8 mouse cellular contexts compared by ENCODE assay signal in genomic region chr11:117174098-117174892, GRCm38 (mm10). TPM values are rescaled to one million over a fixed set of nuclear protein-coding genes. Genes with fewer than 3 reads are reported as not detected.
A peak's percentile ranks its signal among the peaks of the same experiment; 100 is the strongest.
DNase-seq lines count a peak whose midpoint lies in the region; ATAC-seq and TF ChIP-seq lines count a peak whose summit lies in the region.

No protein-coding gene starts in this region.

- peak overlapping the region; percentile 52 for H3K4me2 ChIP-seq in embryonic facial prominence, embryonic 15.5 days (replicated peaks)
- peak overlapping the region; percentile 55 for H3K4me2 ChIP-seq in kidney, embryonic 16.5 days (replicated peaks; ENCODE audit: low read depth, low read length)
- H3K4me2 ChIP-seq in neural tube, embryonic 12.5 days (replicated peaks), result peak overlapping the region; percentile 43

- 0 out of 2 replicates have a peak overlapping the region, but pooled peaks have one; percentile 5 for H3K9ac ChIP-seq in liver, adult 2 months (ENCODE audit: low read depth, low read length)
- H3K9ac ChIP-seq in embryonic facial prominence, embryonic 15.5 days, result peak overlapping the region; percentile 13; the same call in 1 of the 2 replicates
- peak overlapping the region; percentile 58 for H3K9ac ChIP-seq in kidney, embryonic 16.5 days (replicated peaks; ENCODE audit: low read length)
- no peak overlapping the region for H3K9ac ChIP-seq in neural tube, embryonic 12.5 days

- no peaks in the 10 kb centered on the region for H3K9me3 ChIP-seq in embryonic facial prominence, embryonic 15.5 days (replicated peaks)
- H3K9me3 ChIP-seq in kidney, embryonic 16.5 days (ENCODE audit: low read length), result no peaks in the 10 kb centered on the region
- no peaks in the 10 kb centered on the region for H3K9me3 ChIP-seq in neural tube, embryonic 12.5 days

- H3K4me3 ChIP-seq in liver, adult 2 months (ENCODE audit: insufficient read depth, low read depth, low read length), result peak overlapping the region; percentile 40
- peak overlapping the region; percentile 33 for H3K4me3 ChIP-seq in embryonic facial prominence, embryonic 15.5 days (replicated peaks)
- peak overlapping the region; percentile 42 for H3K4me3 ChIP-seq in kidney, embryonic 16.5 days (ENCODE audit: low read length)
- 0 out of 2 replicates have a peak overlapping the region, but pooled peaks have one; percentile 19 for H3K4me3 ChIP-seq in neural tube, embryonic 12.5 days

- H3K27ac ChIP-seq in liver, adult 2 months (replicated peaks; ENCODE audit: insufficient read depth, low read depth, low read length), result no peak overlapping the region
- peak overlapping the region; percentile 85 for H3K27ac ChIP-seq in embryonic facial prominence, embryonic 15.5 days (replicated peaks)
- peak overlapping the region; percentile 83 for H3K27ac ChIP-seq in kidney, embryonic 16.5 days (ENCODE audit: low read length)
- no peak overlapping the region for H3K27ac ChIP-seq in neural tube, embryonic 12.5 days

- H3K79me2 ChIP-seq in liver, adult 2 months (ENCODE audit: control insufficient read depth, insufficient read depth, low read length), result no peaks in the 10 kb centered on the region

- H3K4me1 ChIP-seq in liver, adult 2 months (ENCODE audit: control insufficient read depth, insufficient read depth, low read length), result peaks cover 3% of the 10 kb centered on the region; the same call in 1 of the 2 replicates
- peaks cover 36% of the 10 kb centered on the region for H3K4me1 ChIP-seq in embryonic facial prominence, embryonic 15.5 days
- H3K4me1 ChIP-seq in kidney, embryonic 16.5 days (ENCODE audit: insufficient read depth, low read length), result peaks cover 20% of the 10 kb centered on the region
- peaks cover 9% of the 10 kb centered on the region; the same call in 1 of the 2 replicates for H3K4me1 ChIP-seq in neural tube, embryonic 12.5 days

- TF ChIP-seq CTCF in liver, adult 2 months (IDR thresholded peaks at IDR 0.05; ENCODE audit: low read depth, low read length), result no peak

- no peaks in the 10 kb centered on the region for H3K36me3 ChIP-seq in liver, adult 2 months (ENCODE audit: control insufficient read depth, insufficient read depth, low read length)
- H3K36me3 ChIP-seq in embryonic facial prominence, embryonic 15.5 days, result no peaks in the 10 kb centered on the region
- no peaks in the 10 kb centered on the region for H3K36me3 ChIP-seq in kidney, embryonic 16.5 days (ENCODE audit: insufficient read depth, low read length)
- H3K36me3 ChIP-seq in neural tube, embryonic 12.5 days, result no peaks in the 10 kb centered on the region

- WGBS in liver, adult 2 months, result 59% methylated on average over 18 of the region's 18 CpGs
- 22% methylated on average over 18 of the region's 18 CpGs for WGBS in embryonic facial prominence, embryonic 15.5 days
- WGBS in kidney, embryonic 16.5 days, result 22% methylated on average over 18 of the region's 18 CpGs
- 49% methylated on average over 18 of the region's 18 CpGs for WGBS in neural tube, embryonic 12.5 days

- no peak for TF ChIP-seq POLR2A in liver, adult 2 months (IDR thresholded peaks at IDR 0.05; ENCODE audit: extremely low read depth, insufficient read depth, low read length)

- DNase-seq in liver, adult 2 months (ENCODE audit: extremely low read depth, low read depth, low spot score), result no peak
- no peak for DNase-seq in liver
- DNase-seq in yolk sac, embryonic 10.5 days (ENCODE audit: low spot score), result no peak
- DNase-seq in layer of hippocampus, postnatal 10 days (ENCODE audit: low spot score in 2 of 2), result no peak

- no peak for ATAC-seq in embryonic facial prominence, embryonic 15.5 days (ENCODE audit: insufficient number of reproducible peaks, low FRiP score, low TSS enrichment, low read depth)
- ATAC-seq in kidney, embryonic 16.5 days (ENCODE audit: low FRiP score, low TSS enrichment), result no peak
- ATAC-seq in neural tube, embryonic 12.5 days (ENCODE audit: low FRiP score, low read depth), result no peak
- ATAC-seq in monocyte, adult 5-6 weeks (replicated peaks; ENCODE audit: insufficient number of reproducible peaks, low FRiP score, low TSS enrichment, poor library complexity, severe bottlenecking), result no peak

- no peaks in the 10 kb centered on the region for H3K27me3 ChIP-seq in liver, adult 2 months (ENCODE audit: control insufficient read depth, insufficient read depth, low read length)
- no peaks in the 10 kb centered on the region for H3K27me3 ChIP-seq in embryonic facial prominence, embryonic 15.5 days
- no peaks in the 10 kb centered on the region for H3K27me3 ChIP-seq in kidney, embryonic 16.5 days (ENCODE audit: insufficient read depth, low read length)
- no peaks in the 10 kb centered on the region for H3K27me3 ChIP-seq in neural tube, embryonic 12.5 days (replicated peaks)

RNA-seq across cellular contexts. Expression of gene Sept9, which starts 25.2 kb away (rescaled TPM):
- total RNA-seq in liver, adult 2 months (2014; rRNA removed), result 18.8 and 20.7 TPM in 2 replicates
- 21.2 and 29.0 TPM in 2 replicates for polyA plus RNA-seq in liver, adult 2 months (2012; rRNA removed)
- 150 and 157 TPM in 2 replicates for polyA plus RNA-seq in embryonic facial prominence, embryonic 15.5 days (2015; fragmentation: Nextera tagmentation; extraction: Ambion mirVana)
- polyA plus RNA-seq in kidney, embryonic 16.5 days (2015; fragmentation: Nextera tagmentation; extraction: Ambion mirVana), result 123 and 131 TPM in 2 replicates
- polyA plus RNA-seq in neural tube, embryonic 12.5 days (2016; fragmentation: Nextera tagmentation; extraction: Ambion mirVana), result 164 and 165 TPM in 2 replicates
- 257 to 323 TPM (median 271 TPM) in 3 replicates for total RNA-seq in monocyte, adult 5-6 weeks (2017)
- 10 to 100 TPM; 79.5 to 90.0 TPM for total RNA-seq in layer of hippocampus, postnatal 10 days (2021)

RNA-seq across cellular contexts. Expression of gene Sec14l1, which starts 59.3 kb away (rescaled TPM):
- 4.6 and 6.0 TPM in 2 replicates for total RNA-seq in liver, adult 2 months (2014; rRNA removed)
- 6.7 and 8.2 TPM in 2 replicates for polyA plus RNA-seq in liver, adult 2 months (2012; rRNA removed)
- polyA plus RNA-seq in embryonic facial prominence, embryonic 15.5 days (2015; fragmentation: Nextera tagmentation; extraction: Ambion mirVana), result 61.4 and 69.3 TPM in 2 replicates
- 91.5 and 92.9 TPM in 2 replicates for polyA plus RNA-seq in kidney, embryonic 16.5 days (2015; fragmentation: Nextera tagmentation; extraction: Ambion mirVana)
- 68.8 and 71.5 TPM in 2 replicates for polyA plus RNA-seq in neural tube, embryonic 12.5 days (2016; fragmentation: Nextera tagmentation; extraction: Ambion mirVana)
- total RNA-seq in monocyte, adult 5-6 weeks (2017), result 65.4 to 73.2 TPM (median 72.7 TPM) in 3 replicates
- total RNA-seq in layer of hippocampus, postnatal 10 days (2021), result 100 to 1,000 TPM; 151 to 152 TPM

Comparison
In these comparisons a context has a peak if more than half of its experiments do, and no peak if none do; other contexts are left out.
1. H3K27ac ChIP-seq: peak in embryonic facial prominence, embryonic 15.5 days (single experiment) and kidney, embryonic 16.5 days (single experiment); none in liver, adult 2 months (single experiment) and neural tube, embryonic 12.5 days (single experiment).
2. Peak in every context shown above with its lines, with median percentiles within 50 percentile points of each other: H3K4me3 ChIP-seq and H3K4me2 ChIP-seq.